Mouse (Mus musculus): ENCODE data around the gene Itgb7.
A peak's percentile ranks its signal among the peaks of the same experiment; 100 is the strongest.

Gene Itgb7

DNA sequence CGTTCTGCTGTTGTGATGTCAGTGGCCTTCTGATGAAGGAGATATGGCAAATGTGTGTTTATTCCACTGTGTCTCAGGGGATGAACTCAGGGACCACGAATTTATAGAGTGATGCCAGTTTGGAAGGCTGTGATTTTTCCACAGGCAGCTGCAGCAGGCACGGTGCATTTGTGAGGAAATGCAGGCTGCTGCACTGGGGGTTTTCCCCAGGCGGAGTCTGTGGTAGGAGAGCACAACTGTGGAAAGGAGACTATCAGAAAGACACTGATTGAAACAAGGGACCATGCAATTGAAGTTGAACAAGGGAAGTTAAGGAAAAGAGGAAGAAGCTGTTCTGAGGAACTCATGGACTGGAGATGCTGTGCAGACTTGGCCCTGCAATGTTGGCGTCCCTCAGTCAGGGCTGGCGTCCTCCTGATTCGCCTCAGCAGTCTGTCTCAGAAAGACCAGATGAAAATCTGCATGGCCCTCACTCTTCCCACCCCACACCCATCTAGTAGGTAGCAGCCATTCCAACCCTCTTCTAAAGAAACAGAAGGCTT, 39.4 kb downstream of the Itgb7 start:
- DNase-seq = no peak

- DNase-seq = no peak
These were observed 40.0 kb downstream of the Itgb7 start for GRCm38 (mm10) chr15:102191699-102192098.

- no peak for DNase-seq
These were observed 42.9 kb downstream of the Itgb7 start for GRCm38 (mm10) chr15:102188883-102189282.

DNA sequence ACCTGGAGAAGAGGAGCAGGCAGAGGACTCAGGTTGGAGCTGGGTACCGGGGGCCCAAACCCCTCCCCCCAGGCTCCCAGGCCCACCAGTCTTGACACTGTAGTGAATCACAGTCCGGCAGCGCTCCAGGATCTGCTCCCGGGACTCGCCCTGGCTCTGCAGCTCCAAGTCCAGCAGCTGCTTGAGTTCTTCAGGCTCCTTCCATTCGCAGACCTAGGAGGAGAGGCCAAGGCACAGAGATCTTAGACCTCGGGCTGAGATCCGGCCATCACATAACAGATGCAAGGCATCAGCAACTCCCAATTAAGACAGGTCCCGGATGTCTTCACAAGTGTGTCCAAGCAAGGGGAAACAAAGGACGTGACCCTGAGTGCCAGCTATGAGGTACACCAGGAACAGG, 43.6 kb downstream of the Itgb7 start:
- no peak for DNase-seq

DNA sequence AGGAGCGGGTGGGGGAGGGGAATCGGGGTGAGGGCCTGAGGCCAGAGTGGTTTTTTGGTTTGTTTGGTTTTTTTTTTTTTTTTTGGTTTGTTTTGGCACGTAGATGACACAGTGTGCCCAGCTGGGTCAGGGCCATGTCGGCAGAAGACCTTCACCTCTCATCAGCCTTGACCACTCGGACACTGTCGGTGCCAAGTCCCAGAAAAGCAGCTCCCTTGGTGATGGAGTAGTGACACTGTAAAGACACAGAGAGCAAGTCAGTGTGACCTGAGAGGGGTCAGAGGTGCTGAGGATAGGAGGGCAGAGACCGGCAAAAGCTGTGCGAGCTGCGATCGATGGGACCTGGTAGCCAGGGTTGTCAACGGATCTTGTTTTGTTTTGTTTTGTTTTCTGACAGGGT, 45.5 kb downstream of the Itgb7 start:
- DNase-seq = no peak

GRCm38 (mm10) chr15:102183076-102183475, 48.7 kb downstream of the Itgb7 start:
- no peak for DNase-seq

GRCm38 (mm10) chr15:102179924-102180323, 51.8 kb downstream of the Itgb7 start:
- no peak for DNase-seq

- no peak for DNase-seq
These were observed 52.6 kb downstream of the Itgb7 start for GRCm38 (mm10) chr15:102179106-102179505.

GRCm38 (mm10) chr15:102178279-102178678, 53.5 kb downstream of the Itgb7 start:
- peak; percentile 76 for DNase-seq

DNA sequence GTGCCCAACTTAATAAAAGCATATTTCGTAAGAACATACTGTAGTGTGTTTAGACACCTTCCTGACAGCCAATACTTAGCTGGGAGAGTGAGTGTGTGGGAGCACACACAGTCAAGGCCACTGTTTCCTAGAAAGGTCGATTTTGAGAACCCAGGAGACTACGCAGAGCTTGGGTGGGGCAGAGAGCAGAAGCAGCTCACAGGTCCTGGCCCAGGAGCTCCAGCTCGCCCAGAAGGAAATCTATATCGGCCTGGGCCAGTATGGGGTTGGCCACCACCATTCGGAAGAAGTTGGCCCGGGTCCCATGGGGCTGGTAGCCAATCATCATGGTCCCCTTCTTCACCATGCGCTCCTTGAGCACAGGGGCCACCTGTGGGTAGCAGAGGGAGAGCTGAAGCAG, 54.3 kb downstream of the Itgb7 start:
- no peak for DNase-seq

GRCm38 (mm10) chr15:102176571-102177316, 55.0 kb downstream of the Itgb7 start:
- DNase-seq = no peak

DNA sequence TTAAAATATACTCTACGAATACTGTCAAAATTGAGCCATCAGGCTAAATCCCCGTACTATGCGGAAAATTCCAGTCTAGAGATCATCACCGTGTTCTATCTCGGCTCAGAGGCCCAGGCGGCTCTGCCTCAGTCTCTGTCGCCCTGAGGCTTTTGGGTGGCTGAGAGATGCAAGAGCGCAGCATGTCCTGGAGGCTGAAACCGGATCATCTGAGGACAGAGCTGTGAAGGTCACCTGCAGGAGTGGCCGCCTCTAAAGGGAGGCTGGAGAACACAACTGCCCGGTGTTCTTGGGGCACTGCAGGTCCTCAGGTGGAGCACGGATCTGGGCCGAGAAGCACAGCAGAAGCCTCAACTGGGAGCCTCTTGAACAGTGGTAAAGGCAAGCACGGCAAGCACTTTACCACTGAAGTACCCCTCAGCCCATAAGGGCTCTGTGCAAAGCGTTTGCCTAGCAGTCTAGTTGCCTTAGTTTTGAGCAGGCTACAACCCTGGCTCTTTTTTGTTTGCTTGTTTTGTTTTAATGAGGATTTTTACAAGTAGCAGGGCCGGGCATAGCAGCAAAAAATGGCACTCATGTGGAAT, 55.9 kb downstream of the Itgb7 start:
- no peak for DNase-seq

GRCm38 (mm10) chr15:102173581-102173980, 58.2 kb downstream of the Itgb7 start:
- DNase-seq = no peak

GRCm38 (mm10) chr15:102169064-102169463, 62.7 kb downstream of the Itgb7 start:
- no peak for DNase-seq

DNA sequence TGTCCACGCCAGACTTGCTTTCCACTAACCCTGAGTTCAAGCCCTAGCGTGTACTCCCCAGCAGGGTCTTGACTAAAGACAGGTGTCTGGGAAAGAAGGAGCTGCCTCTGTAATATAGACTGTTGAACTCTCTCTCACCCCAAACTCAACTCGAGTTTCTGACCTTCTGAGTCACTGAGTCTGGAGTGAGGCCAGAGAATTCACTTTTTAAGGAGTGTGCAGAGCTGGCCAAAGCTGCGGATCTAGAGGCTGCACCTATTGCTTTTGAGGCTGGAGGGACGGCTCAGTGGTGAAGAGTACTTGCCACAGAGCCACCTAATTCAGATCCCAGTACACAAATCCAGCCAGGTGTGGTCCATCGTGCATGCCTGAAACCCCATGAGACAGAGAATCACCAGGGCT, 64.1 kb downstream of the Itgb7 start:
- no peak for DNase-seq

Data from right cerebral cortex, postnatal 14 days (tissue).